Mouse (Mus musculus) ES-Bruce4 (cell line): ENCODE data around the gene Dpagt1. TPM values are rescaled to one million over a fixed set of nuclear protein-coding genes. Genes with fewer than 3 reads are reported as not detected.
"Not testable (repeated sequence)": the region's sequence is repeated elsewhere in the genome, so short reads cannot be mapped to it uniquely, and the experiment has no call there.

ENCODE experiments used
- H3K27ac ChIP-seq: 2 replicates; pipeline ENCODE4 v1.5.1; 2012; ENCODE audit warnings: low read length, inconsistent platforms; ENCODE audit not compliant: insufficient read depth
- H3K27me3 ChIP-seq: 2 replicates; pipeline ENCODE4 v1.6.1; 2012; ENCODE audit warnings: mild to moderate bottlenecking, low read length, inconsistent platforms; ENCODE audit not compliant: control insufficient read depth, poor library complexity, insufficient read depth, severe bottlenecking
- H3K36me3 ChIP-seq: 2 replicates; pipeline ENCODE4 v1.6.1; 2012; ENCODE audit warnings: inconsistent platforms, mild to moderate bottlenecking, low read length, moderate library complexity; ENCODE audit not compliant: control insufficient read depth, poor library complexity, insufficient read depth, severe bottlenecking
- H3K4me1 ChIP-seq: one replicate; pipeline ENCODE4 v1.8.1; 2011; ENCODE audit warnings: low read length; ENCODE audit not compliant: control insufficient read depth, insufficient read depth
- H3K4me3 ChIP-seq: 2 replicates; pipeline ENCODE4 v1.5.1; 2011; ENCODE audit warnings: low read depth, mild to moderate bottlenecking, low read length
- H3K9ac ChIP-seq: 2 replicates; pipeline ENCODE4 v1.6.1; 2012; ENCODE audit warnings: low read depth, mild to moderate bottlenecking, inconsistent platforms; ENCODE audit not compliant: poor library complexity, severe bottlenecking
- H3K9me3 ChIP-seq: replicated peaks from 2 replicates; pipeline ENCODE4 v1.6.1; 2012; ENCODE audit warnings: mild to moderate bottlenecking, low read length, inconsistent platforms; ENCODE audit not compliant: control insufficient read depth, poor library complexity, insufficient read depth, severe bottlenecking
- CTCF ChIP-seq: IDR thresholded peaks from one replicate; pipeline ENCODE4 v1.8.1; 2011; ENCODE audit warnings: low read depth, low read length
- EP300 ChIP-seq: IDR thresholded peaks from 2 replicates; pipeline ENCODE4 v1.6.1; 2011; ENCODE audit warnings: low read depth, low read length; ENCODE audit not compliant: insufficient read depth
- POLR2A ChIP-seq: IDR thresholded peaks from one replicate; pipeline ENCODE4 v1.8.1; 2011; ENCODE audit warnings: low read length; ENCODE audit not compliant: insufficient read depth
- polyA plus RNA-seq: library from polyadenylated mRNA; stranded (reverse); fragments of >200 nt; gene quantifications from 2 replicates; pipeline ENCODE4 v1.2.4, GENCODE M21; 2011; ENCODE audit warnings: low read depth; ENCODE audit not compliant: missing spikeins, insufficient read depth, insufficient read length

Dpagt1 gene
- polyA plus RNA-seq, 1 experiment = 13.7 TPM

GRCm38 (mm10) chr9:44335331-44336092, 9.7 kb downstream of the Dpagt1 start:
- H3K9me3 ChIP-seq = no peaks in the 10 kb centered on the region
- H3K4me3 ChIP-seq = peak overlapping the region; percentile 97
- H3K27me3 ChIP-seq = no peaks in the 10 kb centered on the region
- H3K4me1 ChIP-seq = peaks cover 5% of the 10 kb centered on the region
- H3K36me3 ChIP-seq = peaks cover 24% of the 10 kb centered on the region
- TF ChIP-seq POLR2A = no peak
- H3K27ac ChIP-seq = peak overlapping the region; percentile 78
- peak overlapping the region; percentile 98 for H3K9ac ChIP-seq

GRCm38 (mm10) chr9:44336093-44336406, 10.2 kb downstream of the Dpagt1 start:
- H3K9ac ChIP-seq = peak overlapping the region; percentile 98
- TF ChIP-seq CTCF = no peak
- no peak for TF ChIP-seq POLR2A
- TF ChIP-seq EP300 = no peak
- H3K4me3 ChIP-seq = peak overlapping the region; percentile 97
- H3K4me1 ChIP-seq = peaks cover 5% of the 10 kb centered on the region
- no peaks in the 10 kb centered on the region for H3K9me3 ChIP-seq
- peaks cover 21% of the 10 kb centered on the region for H3K36me3 ChIP-seq
- peak overlapping the region; percentile 54 for H3K27ac ChIP-seq
- no peaks in the 10 kb centered on the region for H3K27me3 ChIP-seq

- Histone ChIP-seq H3K27ac (0 out of 2 replicates have a peak overlapping the region, but pooled peaks have one; percentile 12), H3K9ac (peak overlapping the region; percentile 98), H3K4me3 (peak overlapping the region; percentile 55), H3K36me3 (peaks cover 21% of the 10 kb centered on the region)
- not testable (repeated sequence) for H3K4me1 ChIP-seq, H3K9me3 ChIP-seq, H3K27me3 ChIP-seq
Measured at GRCm38 (mm10) chr9:44336513-44336912, 10.7 kb downstream of the Dpagt1 start.

GRCm38 (mm10) chr9:44336964-44337363, 11.1 kb downstream of the Dpagt1 start:
- H3K36me3 ChIP-seq = peaks cover 20% of the 10 kb centered on the region
- peaks cover 5% of the 10 kb centered on the region for H3K4me1 ChIP-seq
- peak overlapping the region; percentile 98 for H3K9ac ChIP-seq
- H3K27me3 ChIP-seq = no peaks in the 10 kb centered on the region
- H3K9me3 ChIP-seq = no peaks in the 10 kb centered on the region
- TF ChIP-seq POLR2A (no peak), CTCF (no peak), EP300 (no peak)
- H3K27ac ChIP-seq = 0 out of 2 replicates have a peak overlapping the region, but pooled peaks have one; percentile 12
- peak overlapping the region; percentile 55 for H3K4me3 ChIP-seq

GRCm38 (mm10) chr9:44337436-44338169, 11.8 kb downstream of the Dpagt1 start:
- H3K27me3 ChIP-seq = no peaks in the 10 kb centered on the region
- peaks cover 18% of the 10 kb centered on the region for H3K36me3 ChIP-seq
- H3K27ac ChIP-seq = 0 out of 2 replicates have a peak overlapping the region, but pooled peaks have one; percentile 12
- H3K4me3 ChIP-seq = peak overlapping the region; percentile 55
- peaks cover 5% of the 10 kb centered on the region for H3K4me1 ChIP-seq
- H3K9me3 ChIP-seq = no peaks in the 10 kb centered on the region
- no peak for TF ChIP-seq EP300
- no peak for TF ChIP-seq CTCF
- TF ChIP-seq POLR2A = no peak
- peak overlapping the region; percentile 98 for H3K9ac ChIP-seq

GRCm38 (mm10) chr9:44338574-44338973, 12.8 kb downstream of the Dpagt1 start:
- Histone ChIP-seq H3K27me3 (no peaks in the 10 kb centered on the region), H3K9ac (no peak overlapping the region), H3K27ac (no peak overlapping the region), H3K4me3 (no peak overlapping the region), H3K4me1 (peaks cover 3% of the 10 kb centered on the region), H3K36me3 (peaks cover 18% of the 10 kb centered on the region), H3K9me3 (no peaks in the 10 kb centered on the region)
- TF ChIP-seq EP300 = no peak
- no peak for TF ChIP-seq CTCF
- TF ChIP-seq POLR2A = no peak
